ENCODE assay signal across 8 mouse cellular contexts in genomic region chr5:142367085-142368081, GRCm38 (mm10). TPM values are rescaled to one million over a fixed set of nuclear protein-coding genes. Genes with fewer than 3 reads are reported as not detected.
A peak's percentile ranks its signal among the peaks of the same experiment; 100 is the strongest.
DNase-seq lines count a peak whose midpoint lies in the region; ATAC-seq and TF ChIP-seq lines count a peak whose summit lies in the region.

No protein-coding gene starts in this region.

- peak; percentile 81; the same call in 1 of the 2 replicates for TF ChIP-seq EP300 in heart, adult 2 months (IDR thresholded peaks at IDR 0.05; ENCODE audit: insufficient read depth, low read depth, low read length)

- H3K79me2 ChIP-seq in heart, adult 2 months (replicated peaks; ENCODE audit: control insufficient read depth, insufficient read depth, low read length): no peaks in the 10 kb centered on the region

- H3K4me3 ChIP-seq in embryonic facial prominence, embryonic 14.5 days (ENCODE audit: low read depth, low read length): peak overlapping the region; percentile 63
- peak overlapping the region; percentile 76 for H3K4me3 ChIP-seq in heart, adult 2 months
- H3K4me3 ChIP-seq in limb, embryonic 13.5 days: peak overlapping the region; percentile 60
- H3K4me3 ChIP-seq in midbrain, embryonic 16.5 days (ENCODE audit: low read depth, low read length): peak overlapping the region; percentile 64

- peak overlapping the region; percentile 70 for H3K4me2 ChIP-seq in embryonic facial prominence, embryonic 14.5 days (ENCODE audit: low read depth, low read length)
- H3K4me2 ChIP-seq in limb, embryonic 13.5 days (replicated peaks): peak overlapping the region; percentile 80
- peak overlapping the region; percentile 65 for H3K4me2 ChIP-seq in midbrain, embryonic 16.5 days (ENCODE audit: low read length)

- peak overlapping the region; percentile 78 for H3K27ac ChIP-seq in embryonic facial prominence, embryonic 14.5 days (replicated peaks; ENCODE audit: low read depth, low read length)
- H3K27ac ChIP-seq in heart, adult 2 months: peak overlapping the region; percentile 92
- H3K27ac ChIP-seq in limb, embryonic 13.5 days: peak overlapping the region; percentile 79
- peak overlapping the region; percentile 77 for H3K27ac ChIP-seq in midbrain, embryonic 16.5 days (ENCODE audit: low read length)

- peak overlapping the region; percentile 78 for H3K9ac ChIP-seq in embryonic facial prominence, embryonic 14.5 days (ENCODE audit: low read depth, low read length)
- H3K9ac ChIP-seq in heart, adult 2 months (ENCODE audit: low read depth, low read length): peak overlapping the region; percentile 79
- H3K9ac ChIP-seq in limb, embryonic 13.5 days: peak overlapping the region; percentile 76
- H3K9ac ChIP-seq in midbrain, embryonic 16.5 days (ENCODE audit: low read depth, low read length): peak overlapping the region; percentile 81

- no peaks in the 10 kb centered on the region for H3K36me3 ChIP-seq in embryonic facial prominence, embryonic 14.5 days (ENCODE audit: control insufficient read depth, insufficient read depth, low read length)
- no peaks in the 10 kb centered on the region for H3K36me3 ChIP-seq in heart, adult 2 months (ENCODE audit: control insufficient read depth, insufficient read depth, low read length)
- no peaks in the 10 kb centered on the region for H3K36me3 ChIP-seq in limb, embryonic 13.5 days
- H3K36me3 ChIP-seq in midbrain, embryonic 16.5 days (ENCODE audit: control insufficient read depth, insufficient read depth, low read length): no peaks in the 10 kb centered on the region

- peak; percentile 92 for TF ChIP-seq CTCF in heart, adult 2 months (IDR thresholded peaks at IDR 0.05)

- no peaks in the 10 kb centered on the region for H3K9me3 ChIP-seq in embryonic facial prominence, embryonic 14.5 days (ENCODE audit: control insufficient read depth, low read length)
- no peaks in the 10 kb centered on the region for H3K9me3 ChIP-seq in limb, embryonic 13.5 days
- no peaks in the 10 kb centered on the region for H3K9me3 ChIP-seq in midbrain, embryonic 16.5 days (replicated peaks; ENCODE audit: control insufficient read depth, low read length, poor library complexity, severe bottlenecking)

- ATAC-seq in embryonic facial prominence, embryonic 14.5 days (ENCODE audit: low read depth): peak; percentile 91
- ATAC-seq in limb, embryonic 13.5 days (ENCODE audit: low FRiP score, low read depth): peak; percentile 93
- peak; percentile 94 for ATAC-seq in midbrain, embryonic 16.5 days

- DNase-seq in 3T3-L1 (ENCODE audit: low read depth, low spot score): peak; percentile 96
- peak; percentile 99 for DNase-seq in adrenal gland, postnatal 4 days (ENCODE audit: low spot score in 2 of 2)
- DNase-seq in embryonic facial prominence, embryonic 14.5 days (ENCODE audit: low spot score): peak; percentile 96
- DNase-seq in heart, adult 2 months: peak; percentile 98 to 100
- DNase-seq in kidney, adult 8-10 months: peak; percentile 96 to 99
- peak; percentile 99 to 100 for DNase-seq in spleen, postnatal 10 days (ENCODE audit: low spot score in 2 of 2)

- H3K27me3 ChIP-seq in embryonic facial prominence, embryonic 14.5 days (replicated peaks; ENCODE audit: control insufficient read depth, insufficient read depth, low read length): no peaks in the 10 kb centered on the region
- no peaks in the 10 kb centered on the region for H3K27me3 ChIP-seq in heart, adult 2 months (ENCODE audit: control insufficient read depth, insufficient read depth, low read length)
- no peaks in the 10 kb centered on the region for H3K27me3 ChIP-seq in limb, embryonic 13.5 days
- no peaks in the 10 kb centered on the region for H3K27me3 ChIP-seq in midbrain, embryonic 16.5 days (ENCODE audit: control insufficient read depth, insufficient read depth, low read depth, low read length)

- H3K4me1 ChIP-seq in embryonic facial prominence, embryonic 14.5 days (ENCODE audit: control insufficient read depth, insufficient read depth, low read length): peaks cover 23% of the 10 kb centered on the region
- peaks cover 5% of the 10 kb centered on the region for H3K4me1 ChIP-seq in heart, adult 2 months (ENCODE audit: control insufficient read depth, insufficient read depth, low read length)
- H3K4me1 ChIP-seq in limb, embryonic 13.5 days: peaks cover 30% of the 10 kb centered on the region
- H3K4me1 ChIP-seq in midbrain, embryonic 16.5 days (ENCODE audit: control insufficient read depth, insufficient read depth, low read length): peaks cover 11% of the 10 kb centered on the region

- intact Hi-C loops in heart, adult 2 months (cut with DNase I): loop anchor here (1.0 to 10.0 kb wide), 5 partner anchors 34 to 267 kb away; partner anchors contain the start of gene Foxk1

- peak; percentile 99 for TF ChIP-seq POLR2A in heart, adult 2 months (IDR thresholded peaks at IDR 0.05; ENCODE audit: insufficient read depth, low read depth, low read length)

- WGBS in embryonic facial prominence, embryonic 14.5 days: under 1% methylated on average over 72 of the region's 83 CpGs
- under 1% methylated on average over 83 of the region's 83 CpGs for WGBS in heart, adult 2 months
- under 1% methylated on average over 83 of the region's 83 CpGs for WGBS in limb, embryonic 13.5 days
- WGBS in midbrain, embryonic 16.5 days: under 1% methylated on average over 67 of the region's 83 CpGs

RNA-seq across cellular contexts. Expression of gene Foxk1, which starts 33.9 kb away (rescaled TPM):
- total RNA-seq in adrenal gland, postnatal 4 days (2021): 10 to 100 TPM; 28.7 to 28.9 TPM
- 5.6 and 7.5 TPM in 2 replicates for polyA plus RNA-seq in embryonic facial prominence, embryonic 14.5 days (2014; fragmentation: Nextera tagmentation; extraction: Ambion mirVana)
- total RNA-seq in heart, adult 2 months (2021): 10 to 100 TPM; 13.2 to 13.8 TPM
- polyA plus RNA-seq in heart, adult 2 months (2012; rRNA removed): 9.2 and 9.5 TPM in 2 replicates
- 6.3 and 6.6 TPM in 2 replicates for polyA plus RNA-seq in limb, embryonic 13.5 days (2015; fragmentation: Nextera tagmentation; extraction: Ambion mirVana)
- 6.0 and 6.7 TPM in 2 replicates for polyA plus RNA-seq in midbrain, embryonic 16.5 days (2015; fragmentation: Nextera tagmentation; extraction: Ambion mirVana)

Comparison
In these comparisons a context has a peak if more than half of its experiments do, and no peak if none do; other contexts are left out.
1. Peak in every context shown above with its lines: DNase-seq, ATAC-seq, H3K4me3 ChIP-seq and H3K27ac ChIP-seq.